Mouse (Mus musculus): Measurements from ENCODE around the gene Bbx.

GRCm38 (mm10) chr16:50147900-50148299 lies 284.3 kb downstream of the Bbx start:
- TF ChIP-seq POLR2A (IDR thresholded peaks at IDR 0.05; ENCODE audit: control insufficient read depth in 1 of 2, insufficient read depth in 1 of 2, low read depth in 1 of 2, low read length in 2 of 2, poor library complexity in 1 of 2) (no peak), CHD2 (IDR thresholded peaks at IDR 0.05; ENCODE audit: low read length) (no peak), EP300 (IDR thresholded peaks at IDR 0.05; ENCODE audit: low read depth in 1 of 2, low read length in 2 of 2) (no peak), CTCF (IDR thresholded peaks at IDR 0.05 in 2 of 3, conservative IDR thresholded peaks at IDR 0.05 in 1 of 3; ENCODE audit: control insufficient read depth in 1 of 3, insufficient read depth in 1 of 3, low read depth in 2 of 3, low read length in 3 of 3, poor library complexity in 1 of 3, severe bottlenecking in 1 of 3) (no peak), TAL1 (IDR thresholded peaks at IDR 0.05; ENCODE audit: low read length) (no peak), USF1 (IDR thresholded peaks at IDR 0.05; ENCODE audit: low read depth, low read length) (no peak), ZMIZ1 (IDR thresholded peaks at IDR 0.05; ENCODE audit: low read depth, low read length) (no peak), SIN3A (IDR thresholded peaks at IDR 0.05; ENCODE audit: low read length) (no peak), MAZ (IDR thresholded peaks at IDR 0.05; ENCODE audit: low read depth, low read length) (no peak), TBP (IDR thresholded peaks at IDR 0.05; ENCODE audit: low read depth, low read length) (no peak), MYB (IDR thresholded peaks at IDR 0.05; ENCODE audit: low read depth, low read length) (no peak), HCFC1 (IDR thresholded peaks at IDR 0.05; ENCODE audit: low read depth, low read length) (no peak), RAD21 (IDR thresholded peaks at IDR 0.05; ENCODE audit: low read depth, low read length) (no peak)

Measured in MEL (cell line).